Mouse (Mus musculus): ENCODE results near the gene Rpl6. TPM values are rescaled to one million over a fixed set of nuclear protein-coding genes. Genes with fewer than 3 reads are reported as not detected.
A peak's percentile ranks its signal among the peaks of the same experiment; 100 is the strongest.

Gene Rpl6
- 345 and 352 TPM in 2 replicates for polyA plus RNA-seq (2015; fragmentation: Nextera tagmentation; extraction: Ambion mirVana)

GRCm38 (mm10) chr5:121204132-121205089, at the start of gene Rpl6:
Gene Rpl6, plus strand, starts transcription at chr5:121204481.
- WGBS: 1% methylated on average over 52 of the region's 52 CpGs
- Histone ChIP-seq H3K27ac (ENCODE audit: low read length) (peak within 1 kb of the TSS; percentile 87), H3K4me2 (ENCODE audit: low read length) (peak within 1 kb of the TSS; percentile 85), H3K9me3 (replicated peaks; ENCODE audit: control insufficient read depth, low read length, poor library complexity, severe bottlenecking) (no peaks in the 10 kb centered on the region), H3K4me3 (ENCODE audit: low read depth, low read length) (peak within 1 kb of the TSS; percentile 97), H3K4me1 (ENCODE audit: control insufficient read depth, insufficient read depth, low read length) (peaks cover 12% of the 10 kb centered on the region), H3K36me3 (ENCODE audit: control insufficient read depth, insufficient read depth, low read length) (peaks cover 23% of the 10 kb centered on the region), H3K27me3 (ENCODE audit: control insufficient read depth, insufficient read depth, low read depth, low read length) (no peaks in the 10 kb centered on the region), H3K9ac (ENCODE audit: low read depth, low read length) (peak within 1 kb of the TSS; percentile 99)
- peak; percentile 95 for ATAC-seq

GRCm38 (mm10) chr5:121156121-121156520, 48.2 kb upstream of the Rpl6 start:
- Histone ChIP-seq H3K9ac (ENCODE audit: low read depth, low read length) (no peak overlapping the region), H3K27me3 (ENCODE audit: control insufficient read depth, insufficient read depth, low read depth, low read length) (no peaks in the 10 kb centered on the region), H3K36me3 (ENCODE audit: control insufficient read depth, insufficient read depth, low read length) (peaks cover 39% of the 10 kb centered on the region), H3K4me2 (ENCODE audit: low read length) (no peak overlapping the region), H3K4me3 (ENCODE audit: low read depth, low read length) (no peak overlapping the region), H3K4me1 (ENCODE audit: control insufficient read depth, insufficient read depth, low read length) (no peaks in the 10 kb centered on the region; the same call in 1 of the 2 replicates), H3K27ac (ENCODE audit: low read length) (peak overlapping the region; percentile 51), H3K9me3 (replicated peaks; ENCODE audit: control insufficient read depth, low read length, poor library complexity, severe bottlenecking) (no peaks in the 10 kb centered on the region)
- WGBS: 92% methylated on average over 4 of the region's 4 CpGs
- no peak for ATAC-seq

- ATAC-seq: no peak
- Histone ChIP-seq H3K4me2 (ENCODE audit: low read length) (no peak overlapping the region), H3K9me3 (replicated peaks; ENCODE audit: control insufficient read depth, low read length, poor library complexity, severe bottlenecking) (no peaks in the 10 kb centered on the region), H3K27ac (ENCODE audit: low read length) (no peak overlapping the region), H3K36me3 (ENCODE audit: control insufficient read depth, insufficient read depth, low read length) (peaks cover 36% of the 10 kb centered on the region), H3K4me3 (ENCODE audit: low read depth, low read length) (no peak overlapping the region), H3K4me1 (ENCODE audit: control insufficient read depth, insufficient read depth, low read length) (no peaks in the 10 kb centered on the region; the same call in 1 of the 2 replicates), H3K9ac (ENCODE audit: low read depth, low read length) (no peak overlapping the region), H3K27me3 (ENCODE audit: control insufficient read depth, insufficient read depth, low read depth, low read length) (no peaks in the 10 kb centered on the region)
- WGBS: 83% methylated on average over 2 of the region's 2 CpGs
Observed at GRCm38 (mm10) chr5:121157017-121157416, 47.3 kb upstream of the Rpl6 start.

GRCm38 (mm10) chr5:121157489-121157888, 46.8 kb upstream of the Rpl6 start:
- H3K36me3 ChIP-seq (ENCODE audit: control insufficient read depth, insufficient read depth, low read length): peaks cover 37% of the 10 kb centered on the region
- no peak overlapping the region for H3K27ac ChIP-seq (ENCODE audit: low read length)
- no peak overlapping the region for H3K9ac ChIP-seq (ENCODE audit: low read depth, low read length)

GRCm38 (mm10) chr5:121158966-121159365, 45.3 kb upstream of the Rpl6 start:
- peaks cover 41% of the 10 kb centered on the region for H3K36me3 ChIP-seq (ENCODE audit: control insufficient read depth, insufficient read depth, low read length)
- no peak overlapping the region; the same call in 1 of the 2 replicates for H3K9ac ChIP-seq (ENCODE audit: low read depth, low read length)
- H3K9me3 ChIP-seq (replicated peaks; ENCODE audit: control insufficient read depth, low read length, poor library complexity, severe bottlenecking): no peaks in the 10 kb centered on the region
- WGBS: 91% methylated on average over 7 of the region's 7 CpGs
- H3K4me3 ChIP-seq (ENCODE audit: low read depth, low read length): no peak overlapping the region
- no peak overlapping the region for H3K27ac ChIP-seq (ENCODE audit: low read length)
- H3K27me3 ChIP-seq (ENCODE audit: control insufficient read depth, insufficient read depth, low read depth, low read length): no peaks in the 10 kb centered on the region
- no peaks in the 10 kb centered on the region; the same call in 1 of the 2 replicates for H3K4me1 ChIP-seq (ENCODE audit: control insufficient read depth, insufficient read depth, low read length)
- no peak overlapping the region for H3K4me2 ChIP-seq (ENCODE audit: low read length)
- no peak for ATAC-seq

More at GRCm38 (mm10) chr5:121157489-121157888, 46.8 kb upstream of the Rpl6 start:
- no peaks in the 10 kb centered on the region for H3K27me3 ChIP-seq (ENCODE audit: control insufficient read depth, insufficient read depth, low read depth, low read length)
- ATAC-seq: no peak
- no peaks in the 10 kb centered on the region; the same call in 1 of the 2 replicates for H3K4me1 ChIP-seq (ENCODE audit: control insufficient read depth, insufficient read depth, low read length)
- no peak overlapping the region for H3K4me2 ChIP-seq (ENCODE audit: low read length)
- 98% methylated on average over 5 of the region's 5 CpGs for WGBS
- no peak overlapping the region for H3K4me3 ChIP-seq (ENCODE audit: low read depth, low read length)
- H3K9me3 ChIP-seq (replicated peaks; ENCODE audit: control insufficient read depth, low read length, poor library complexity, severe bottlenecking): no peaks in the 10 kb centered on the region

- H3K27me3 ChIP-seq (ENCODE audit: control insufficient read depth, insufficient read depth, low read depth, low read length): no peaks in the 10 kb centered on the region
- no peak for ATAC-seq
- H3K27ac ChIP-seq (ENCODE audit: low read length): no peak overlapping the region
- H3K4me1 ChIP-seq (ENCODE audit: control insufficient read depth, insufficient read depth, low read length): no peaks in the 10 kb centered on the region
- H3K36me3 ChIP-seq (ENCODE audit: control insufficient read depth, insufficient read depth, low read length): peaks cover 43% of the 10 kb centered on the region
- WGBS: 80% methylated on average over 5 of the region's 5 CpGs
- H3K4me2 ChIP-seq (ENCODE audit: low read length): no peak overlapping the region
- no peak overlapping the region for H3K9ac ChIP-seq (ENCODE audit: low read depth, low read length)
- no peaks in the 10 kb centered on the region for H3K9me3 ChIP-seq (replicated peaks; ENCODE audit: control insufficient read depth, low read length, poor library complexity, severe bottlenecking)
- H3K4me3 ChIP-seq (ENCODE audit: low read depth, low read length): no peak overlapping the region
Observed at GRCm38 (mm10) chr5:121162285-121162684, 42.0 kb upstream of the Rpl6 start.

GRCm38 (mm10) chr5:121162923-121163322, 41.4 kb upstream of the Rpl6 start:
- 90% methylated on average over 7 of the region's 7 CpGs for WGBS
- no peak overlapping the region for H3K9ac ChIP-seq (ENCODE audit: low read depth, low read length)
- no peaks in the 10 kb centered on the region for H3K9me3 ChIP-seq (replicated peaks; ENCODE audit: control insufficient read depth, low read length, poor library complexity, severe bottlenecking)
- H3K36me3 ChIP-seq (ENCODE audit: control insufficient read depth, insufficient read depth, low read length): peaks cover 38% of the 10 kb centered on the region
- H3K4me3 ChIP-seq (ENCODE audit: low read depth, low read length): no peak overlapping the region
- no peak overlapping the region for H3K4me2 ChIP-seq (ENCODE audit: low read length)
- no peaks in the 10 kb centered on the region for H3K27me3 ChIP-seq (ENCODE audit: control insufficient read depth, insufficient read depth, low read depth, low read length)
- H3K4me1 ChIP-seq (ENCODE audit: control insufficient read depth, insufficient read depth, low read length): no peaks in the 10 kb centered on the region
- no peak overlapping the region for H3K27ac ChIP-seq (ENCODE audit: low read length)
- ATAC-seq: no peak

- Histone ChIP-seq H3K9ac (ENCODE audit: low read depth, low read length) (no peak overlapping the region), H3K36me3 (ENCODE audit: control insufficient read depth, insufficient read depth, low read length) (peaks cover 42% of the 10 kb centered on the region), H3K4me3 (ENCODE audit: low read depth, low read length) (no peak overlapping the region), H3K27ac (ENCODE audit: low read length) (no peak overlapping the region), H3K4me1 (ENCODE audit: control insufficient read depth, insufficient read depth, low read length) (no peaks in the 10 kb centered on the region), H3K27me3 (ENCODE audit: control insufficient read depth, insufficient read depth, low read depth, low read length) (no peaks in the 10 kb centered on the region), H3K9me3 (replicated peaks; ENCODE audit: control insufficient read depth, low read length, poor library complexity, severe bottlenecking) (no peaks in the 10 kb centered on the region), H3K4me2 (ENCODE audit: low read length) (no peak overlapping the region)
- no peak for ATAC-seq
- 91% methylated on average over 6 of the region's 6 CpGs for WGBS
Observed at GRCm38 (mm10) chr5:121166884-121167283, 37.4 kb upstream of the Rpl6 start.

- no peaks in the 10 kb centered on the region for H3K27me3 ChIP-seq (ENCODE audit: control insufficient read depth, insufficient read depth, low read depth, low read length)
- ATAC-seq: no peak
- H3K9me3 ChIP-seq (replicated peaks; ENCODE audit: control insufficient read depth, low read length, poor library complexity, severe bottlenecking): no peaks in the 10 kb centered on the region
- no peak overlapping the region for H3K9ac ChIP-seq (ENCODE audit: low read depth, low read length)
- no peak overlapping the region for H3K4me3 ChIP-seq (ENCODE audit: low read depth, low read length)
- 97% methylated on average over 2 of the region's 2 CpGs for WGBS
- peaks cover 2% of the 10 kb centered on the region; the same call in 1 of the 2 replicates for H3K4me1 ChIP-seq (ENCODE audit: control insufficient read depth, insufficient read depth, low read length)
- H3K27ac ChIP-seq (ENCODE audit: low read length): no peak overlapping the region
- H3K4me2 ChIP-seq (ENCODE audit: low read length): no peak overlapping the region
- peaks cover 18% of the 10 kb centered on the region for H3K36me3 ChIP-seq (ENCODE audit: control insufficient read depth, insufficient read depth, low read length)
Observed at GRCm38 (mm10) chr5:121169588-121169987, 34.7 kb upstream of the Rpl6 start.
